Mouse (Mus musculus): ENCODE measurements around the gene Rho.

DNA sequence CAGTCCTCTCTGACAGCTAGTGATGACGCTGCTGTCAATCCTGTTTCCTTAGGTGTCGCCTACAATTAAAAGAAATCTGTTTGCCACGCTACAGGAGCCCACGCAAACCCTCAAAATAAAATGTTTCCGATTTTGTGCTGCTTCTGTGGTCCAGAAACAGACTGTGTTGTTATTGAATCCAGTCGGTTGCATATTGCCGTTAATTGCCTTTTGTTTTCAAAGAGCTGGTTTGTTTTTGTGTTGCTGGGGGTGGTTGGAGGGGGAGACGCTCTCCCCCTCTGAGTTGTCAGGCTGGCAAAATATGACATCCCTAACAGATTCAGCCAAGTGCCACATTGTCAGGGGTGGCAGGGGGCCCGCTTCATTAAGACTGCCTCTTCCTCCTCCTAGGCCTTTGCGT, 18.1 kb upstream of the Rho start:
- TF ChIP-seq CTCF (conservative IDR thresholded peaks at IDR 0.05; ENCODE audit: insufficient read depth, insufficient read length, low read depth, low read length) (no peak), POLR2A (IDR thresholded peaks at IDR 0.05; ENCODE audit: low read depth, low read length) (no peak)
